Mouse (Mus musculus) left cerebral cortex, adult 8-10 months (tissue): ENCODE results near the gene Rspry1. TPM values are rescaled to one million over a fixed set of nuclear protein-coding genes. Genes with fewer than 3 reads are reported as not detected.

ENCODE experiments used
- DNase-seq, 2 experiments: peaks; one replicate each; pipeline ENCODE4 v3.0.0; 2022; ENCODE audit warnings: low spot score in 2 of 2
- total RNA-seq, 4 experiments: library from RNA; stranded (reverse); gene quantifications; 2 replicates each; pipeline ENCODE4 v1.2.4; 2022

Gene Rspry1
- total RNA-seq = 10 to 100 TPM; 26.5 to 29.5 (median 28.4) TPM

GRCm38 (mm10) chr8:94601607-94602385 is at the start of gene Rspry1, which contains the start of gene Fam192a:
Gene Rspry1 (plus strand): TSS chr8:94601937.
Gene Fam192a (minus strand): TSS chr8:94601997.
- peak; percentile 98 to 100 for DNase-seq

- DNase-seq = no peak
Observed at GRCm38 (mm10) chr8:94552696-94553095, 49.0 kb upstream of the Rspry1 start.

GRCm38 (mm10) chr8:94557281-94557680 is 44.5 kb upstream of the Rspry1 start:
- DNase-seq = no peak

GRCm38 (mm10) chr8:94561256-94561655 is 40.5 kb upstream of the Rspry1 start:
- peak in 1 of 2 experiments; percentile 43 for DNase-seq

GRCm38 (mm10) chr8:94564421-94564820 is 37.3 kb upstream of the Rspry1 start:
- no peak for DNase-seq

GRCm38 (mm10) chr8:94566033-94566432 is 35.7 kb upstream of the Rspry1 start:
- no peak for DNase-seq

- DNase-seq = no peak
Observed at GRCm38 (mm10) chr8:94566446-94567158, 35.1 kb upstream of the Rspry1 start.

GRCm38 (mm10) chr8:94567159-94567849 is 34.4 kb upstream of the Rspry1 start:
- no peak for DNase-seq

GRCm38 (mm10) chr8:94568098-94568497 is 33.6 kb upstream of the Rspry1 start:
- no peak for DNase-seq

- DNase-seq = no peak
Observed at GRCm38 (mm10) chr8:94569419-94569818, 32.3 kb upstream of the Rspry1 start.

- DNase-seq = no peak
Observed at GRCm38 (mm10) chr8:94571896-94572295, 29.8 kb upstream of the Rspry1 start.

GRCm38 (mm10) chr8:94574159-94574907 is 27.4 kb upstream of the Rspry1 start:
- DNase-seq = peak; percentile 30 to 84

GRCm38 (mm10) chr8:94575148-94575547 is 26.6 kb upstream of the Rspry1 start:
- no peak for DNase-seq

GRCm38 (mm10) chr8:94581820-94582483 is 19.8 kb upstream of the Rspry1 start:
- DNase-seq = no peak

- DNase-seq = no peak
Observed at GRCm38 (mm10) chr8:94582569-94582968, 19.2 kb upstream of the Rspry1 start.

- peak in 1 of 2 experiments; percentile 42 for DNase-seq
Observed at GRCm38 (mm10) chr8:94584238-94584817, 17.4 kb upstream of the Rspry1 start.

GRCm38 (mm10) chr8:94591691-94592090 is 10.0 kb upstream of the Rspry1 start:
- DNase-seq = no peak

GRCm38 (mm10) chr8:94594211-94594610 is 7.5 kb upstream of the Rspry1 start:
- no peak for DNase-seq

GRCm38 (mm10) chr8:94600478-94600877 is 1.3 kb upstream of the Rspry1 start:
- DNase-seq = no peak

- peak in 1 of 2 experiments; percentile 36 for DNase-seq
Observed at GRCm38 (mm10) chr8:94601034-94601606, 617 bp upstream of the Rspry1 start.
